Comparison of ENCODE assay signal across 13 mouse cellular contexts in the genomic region with DNA sequence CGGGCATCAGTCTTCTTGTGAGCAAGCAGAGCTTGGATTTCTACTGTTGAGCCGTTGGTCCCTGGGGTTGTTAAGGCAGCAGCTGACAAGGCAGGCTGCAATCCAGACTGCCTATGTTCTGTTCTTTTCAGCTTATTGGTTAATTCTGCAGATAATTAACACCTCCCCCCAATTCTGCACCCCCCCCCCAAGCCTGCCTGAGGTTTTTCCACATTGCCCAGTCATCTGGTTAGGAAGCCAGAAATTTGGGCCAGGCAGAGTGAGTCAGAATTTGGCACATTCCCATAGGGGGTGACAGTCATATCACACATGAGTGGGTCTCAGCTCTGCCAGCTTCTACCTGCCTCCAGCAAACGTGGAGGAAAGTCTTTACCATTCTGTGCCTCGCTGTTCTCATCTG. TPM values are rescaled to one million over a fixed set of nuclear protein-coding genes. Genes with fewer than 3 reads are reported as not detected.
DNase-seq lines count a peak whose midpoint lies in the region; ATAC-seq and TF ChIP-seq lines count a peak whose summit lies in the region.
"Had no signal": no experiment of that assay in that cellular context is flagged by ENCODE, and none has a peak within 500 bp of the region (broad histone marks: within the 10 kb centered on the region; RNA-seq: fewer than 3 reads in every experiment).

No protein-coding gene starts in this region.

- no peak overlapping the region for H3K4me2 ChIP-seq in midbrain, postnatal 0 days (ENCODE audit: low read depth, low read length, poor library complexity, severe bottlenecking)

- DNase-seq in frontal cortex, postnatal 10 days (ENCODE audit: low spot score in 2 of 2), result no peak
- DNase-seq in right cerebral cortex, adult 2 months (ENCODE audit: low spot score in 2 of 2), result peak; percentile 47 to 54
- no peak for DNase-seq in right cerebral cortex, postnatal 25 days
- DNase-seq in cerebellum, postnatal 36 days, result peak; percentile 50 to 54
- peak; percentile 71 for DNase-seq in midbrain, postnatal 0 days (ENCODE audit: low spot score)
- DNase-seq in lung, postnatal 36 days, result no peak
- no peak for DNase-seq in kidney, adult 8-10 months
- DNase-seq: thymus, adult 18-20 months had no signal

- H3K9ac ChIP-seq in midbrain, postnatal 0 days (replicated peaks; ENCODE audit: low read length, poor library complexity, severe bottlenecking), result no peak overlapping the region
- H3K9ac ChIP-seq: liver, embryonic 14.5 days had no signal

- H3K36me3 ChIP-seq in midbrain, postnatal 0 days (ENCODE audit: insufficient read depth, low read length), result no peaks in the 10 kb centered on the region

- TF ChIP-seq CTCF in midbrain, postnatal 0 days (IDR thresholded peaks at IDR 0.05), result no peak

- H3K27me3 ChIP-seq in midbrain, postnatal 0 days (ENCODE audit: insufficient read depth, low read length), result no peaks in the 10 kb centered on the region

- no peaks in the 10 kb centered on the region for H3K9me3 ChIP-seq in midbrain, postnatal 0 days (ENCODE audit: low read length)
- H3K9me3 ChIP-seq: megakaryocyte, embryonic 14.5 days had no signal

- 49% methylated on average over 4 of the region's 4 CpGs for WGBS in midbrain, postnatal 0 days

- H3K4me3 ChIP-seq in midbrain, postnatal 0 days (ENCODE audit: low read depth, low read length), result no peak overlapping the region
- H3K4me3 ChIP-seq: megakaryocyte, embryonic 14.5 days had no signal

- no peaks in the 10 kb centered on the region for H3K4me1 ChIP-seq in midbrain, postnatal 0 days (ENCODE audit: insufficient read depth, low read length)
- H3K4me1 ChIP-seq: megakaryocyte, embryonic 14.5 days had no signal

- peak; percentile 61 for ATAC-seq in frontal cortex, adult (ENCODE audit: low TSS enrichment)
- ATAC-seq in midbrain, postnatal 0 days (ENCODE audit: low FRiP score), result no peak; the same call in 1 of the 2 replicates

- H3K27ac ChIP-seq in midbrain, postnatal 0 days (ENCODE audit: low read depth, low read length), result no peak overlapping the region
- H3K27ac ChIP-seq: liver, embryonic 14.5 days had no signal

RNA-seq across cellular contexts. Expression of gene Lep, which starts 23.3 kb away (rescaled TPM):
- not detected in 2 replicates for total RNA-seq in midbrain, postnatal 0 days (2014; rRNA removed)
- polyA plus RNA-seq in midbrain, postnatal 0 days (2015; fragmentation: Nextera tagmentation; extraction: Ambion mirVana), result not detected in 2 replicates
- polyA plus RNA-seq: cortical plate, adult 2 months; frontal cortex, adult 2 months; liver, embryonic 14.5 days had no signal

Comparison
In these comparisons a context has a peak if more than half of its experiments do, and no peak if none do; other contexts are left out.
1. DNase-seq: peak in right cerebral cortex, adult 2 months (2 of 2), cerebellum, postnatal 36 days (2 of 2) and midbrain, postnatal 0 days (single experiment); none in frontal cortex, postnatal 10 days (0 of 2), right cerebral cortex, postnatal 25 days (single experiment), lung, postnatal 36 days (single experiment) and kidney, adult 8-10 months (0 of 2).